Mouse (Mus musculus) kidney, adult 2 months (tissue): ENCODE measurements around the gene Npepl1.

Experiments used
- CTCF ChIP-seq: fragments of 200-500 bp; conservative IDR thresholded peaks from 2 replicates; pipeline ENCODE4 v1.5.1; 2011; ENCODE audit warnings: low read depth, mild to moderate bottlenecking, control low read depth, low read length, moderate library complexity, mixed read lengths; ENCODE audit not compliant: insufficient read depth, insufficient read length
- POLR2A ChIP-seq: fragments of 200-500 bp; IDR thresholded peaks from one replicate; pipeline ENCODE4 v1.6.1; 2011; ENCODE audit warnings: low read depth, low read length, control low read depth

DNA sequence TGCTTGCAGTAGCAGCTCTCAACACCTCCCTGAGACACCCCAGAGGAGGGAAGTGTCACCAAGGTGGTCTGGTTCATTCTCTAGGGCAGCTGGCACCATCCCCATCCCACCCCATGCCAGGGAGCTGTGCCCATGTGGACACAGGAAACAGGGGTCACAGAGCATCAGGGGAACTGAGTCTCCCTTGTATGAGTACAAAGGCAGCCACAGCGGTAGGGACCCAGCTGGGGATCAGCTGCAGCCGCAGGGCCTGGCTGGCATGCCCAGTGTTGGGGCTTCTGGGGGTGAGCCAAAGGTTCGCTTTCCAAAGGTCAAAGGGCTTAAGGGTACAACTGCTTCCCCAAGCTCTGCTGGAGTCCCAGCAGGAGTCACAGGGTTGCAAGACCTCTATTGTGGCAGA lies 13.6 kb downstream of the Npepl1 start:
- TF ChIP-seq POLR2A: no peak
- TF ChIP-seq CTCF: no peak
